Mouse (Mus musculus): ENCODE measurements around the gene Maco1.
A peak's percentile ranks its signal among the peaks of the same experiment; 100 is the strongest.

DNA sequence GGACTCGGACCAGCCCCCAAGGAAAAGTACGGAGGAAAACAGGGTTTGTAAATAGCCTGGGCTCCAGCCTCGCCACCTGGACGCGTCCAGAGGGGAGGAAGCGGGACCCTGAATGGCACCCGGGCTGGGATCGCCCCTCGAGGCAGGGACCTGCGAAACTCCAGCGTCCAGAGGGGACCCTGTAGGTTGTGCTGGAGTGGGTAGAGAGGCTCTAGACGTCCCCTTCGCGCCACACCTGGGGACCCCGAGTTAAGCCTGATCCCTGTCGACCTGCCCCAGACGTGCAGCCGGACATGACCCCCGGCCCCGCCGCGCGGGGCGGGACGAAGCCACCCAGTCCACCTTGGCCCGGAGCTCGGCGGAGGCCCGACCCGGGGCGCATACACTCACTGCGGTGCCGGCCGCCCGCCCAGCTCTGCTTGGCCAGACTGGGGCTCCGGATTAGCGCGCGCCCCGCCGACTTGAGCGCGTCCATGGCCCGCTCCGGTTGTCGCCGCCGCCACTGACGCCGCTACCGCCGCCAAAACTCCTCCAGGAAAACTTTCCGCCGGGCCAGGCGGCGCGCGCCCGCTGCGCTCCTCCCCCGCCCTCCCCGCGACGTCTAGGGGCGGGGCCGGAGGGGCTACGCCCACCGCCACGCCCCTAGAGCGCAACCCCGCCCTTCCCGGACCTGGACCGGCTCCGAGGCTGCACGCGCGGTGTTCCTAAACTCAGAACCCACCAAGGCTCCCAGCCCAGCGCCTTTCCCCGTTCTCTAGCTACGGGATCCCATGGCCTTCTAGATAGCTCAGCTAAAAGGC is 85.5 kb downstream of the Maco1 start, which contains the start of gene Ldlrap1:
- TF ChIP-seq POLR2A (IDR thresholded peaks at IDR 0.05; ENCODE audit: extremely low read depth, insufficient read depth, low read length) = peak; percentile 82; the same call in 1 of the 2 replicates
- no peak for TF ChIP-seq CTCF (IDR thresholded peaks at IDR 0.05; ENCODE audit: low read depth, low read length)
